Mouse (Mus musculus) gastrocnemius, adult 2 months (tissue): ENCODE data around the gene Sec14l2. TPM values are rescaled to one million over a fixed set of nuclear protein-coding genes. Genes with fewer than 3 reads are reported as not detected.
A peak's percentile ranks its signal among the peaks of the same experiment; 100 is the strongest.

Source experiments
- DNase-seq: peaks from one replicate; pipeline ENCODE4 v3.0.0; 2022
- H3K27ac ChIP-seq: fragments of 200-600 bp; 2 replicates; pipeline ENCODE4 v1.8.1; 2022; ENCODE audit warnings: mild to moderate bottlenecking
- H3K4me3 ChIP-seq: fragments of 200-600 bp; 2 replicates; pipeline ENCODE4 v1.8.1; 2022; ENCODE audit warnings: mild to moderate bottlenecking, moderate library complexity
- CTCF ChIP-seq: fragments of 200-600 bp; IDR thresholded peaks from 2 replicates; pipeline ENCODE4 v1.8.1; 2022; ENCODE audit warnings: antibody characterized with exemption, mild to moderate bottlenecking, moderate library complexity
- intact Hi-C: fragments of 180-260 bp; cut with DNase I; formaldehyde crosslinking; loops from one replicate; pipeline ENCODE4 v1.15.1; 2025
- total RNA-seq, 2 experiments: library from RNA; stranded (reverse); gene quantifications; 2 replicates each; pipeline ENCODE4 v1.2.3; 2021

Sec14l2 gene
- total RNA-seq, 2 experiments from 2014 or later = 0.22 to 0.36 TPM

DNA sequence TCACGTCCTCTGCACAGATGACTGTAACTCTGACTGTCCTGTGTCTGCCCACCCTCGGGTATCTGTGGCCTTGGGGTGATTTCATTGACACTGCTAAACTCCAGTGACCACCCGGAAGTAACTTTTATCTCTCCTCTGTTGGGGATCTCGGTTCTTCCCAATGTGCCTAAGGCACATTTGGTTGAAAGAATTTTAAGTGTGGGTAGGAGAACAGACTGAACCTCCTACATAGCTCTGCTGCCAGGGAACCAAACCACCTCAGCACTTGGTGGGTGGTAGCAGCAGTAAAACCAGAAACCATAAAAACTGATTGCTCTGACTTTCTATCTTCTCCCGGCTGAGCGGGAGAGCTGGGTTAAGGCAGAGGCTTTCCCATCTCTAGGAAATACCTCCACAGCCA is 17.8 kb downstream of the Sec14l2 start:
- Histone ChIP-seq H3K27ac (no peak overlapping the region), H3K4me3 (no peak overlapping the region)
- intact Hi-C loops = no loop called here
- no peak for DNase-seq
- TF ChIP-seq CTCF = no peak

DNA sequence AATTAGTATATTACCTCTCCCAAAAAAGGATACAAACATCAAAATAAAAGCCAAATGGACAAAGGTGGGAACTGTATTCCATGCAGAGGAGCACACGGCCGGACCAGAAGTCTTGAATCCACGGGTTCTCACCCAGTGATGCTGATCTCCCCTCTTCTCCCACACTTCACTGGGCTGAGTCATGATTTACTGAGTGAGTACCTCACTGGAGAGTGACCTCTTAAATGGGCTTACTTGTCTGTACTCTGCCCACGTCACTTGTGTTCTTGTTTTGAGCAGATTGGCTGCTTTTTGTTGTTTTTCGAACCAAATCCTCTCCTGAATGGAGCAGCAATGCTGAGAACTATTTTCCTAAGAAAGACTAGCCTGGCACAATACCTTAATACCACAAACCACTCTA is 18.2 kb downstream of the Sec14l2 start:
- intact Hi-C loops = no loop called here

DNA sequence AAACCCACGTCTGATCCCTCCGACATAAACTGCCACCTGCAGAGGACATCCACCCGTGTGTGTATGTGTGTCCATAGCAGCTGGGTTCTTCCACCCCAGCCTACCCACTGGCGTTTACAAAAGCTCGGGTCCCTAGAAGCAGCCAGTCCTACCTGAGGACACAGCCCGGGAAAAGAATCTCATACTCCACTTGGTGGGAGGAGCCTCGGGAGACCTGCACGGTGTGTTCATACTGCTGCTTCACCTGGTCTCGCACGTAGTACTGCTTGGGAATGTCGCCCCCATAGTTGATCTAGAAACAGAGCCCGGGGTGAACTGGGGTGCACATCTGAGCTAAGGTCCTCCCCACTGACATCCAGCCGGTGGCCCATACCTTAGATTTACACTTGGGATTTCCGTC is 19.7 kb downstream of the Sec14l2 start:
- intact Hi-C loops = no loop called here
- TF ChIP-seq CTCF = no peak

More for the DNA sequence above, 18.2 kb downstream of the Sec14l2 start:
- no peak for DNase-seq
- Histone ChIP-seq H3K27ac (no peak overlapping the region), H3K4me3 (no peak overlapping the region)
- TF ChIP-seq CTCF = no peak

DNA sequence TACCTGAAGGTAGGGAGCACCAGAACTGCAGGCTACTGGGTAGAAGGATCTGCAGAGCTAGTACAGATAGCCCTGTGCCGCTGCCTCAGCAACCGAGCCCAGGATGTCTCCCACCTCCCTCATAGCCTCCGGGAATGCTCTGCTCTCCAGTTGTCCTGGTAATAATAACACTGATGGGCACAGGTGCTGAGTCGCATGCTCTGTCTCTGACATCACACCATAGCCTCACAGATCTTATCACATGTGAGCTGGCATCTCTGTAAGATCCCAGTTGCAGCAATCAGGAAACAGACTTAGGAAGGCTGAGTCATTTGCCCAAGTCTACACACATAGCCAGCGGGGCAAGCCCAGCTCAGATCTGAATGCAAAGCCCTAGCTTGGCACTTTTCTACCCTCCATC is 21.4 kb downstream of the Sec14l2 start:
- TF ChIP-seq CTCF = no peak
- no peak for DNase-seq
- intact Hi-C loops = no loop called here
- H3K4me3 ChIP-seq = no peak overlapping the region
- no peak overlapping the region for H3K27ac ChIP-seq

More for the DNA sequence above, 19.7 kb downstream of the Sec14l2 start:
- Histone ChIP-seq H3K4me3 (no peak overlapping the region), H3K27ac (no peak overlapping the region)
- no peak for DNase-seq

DNA sequence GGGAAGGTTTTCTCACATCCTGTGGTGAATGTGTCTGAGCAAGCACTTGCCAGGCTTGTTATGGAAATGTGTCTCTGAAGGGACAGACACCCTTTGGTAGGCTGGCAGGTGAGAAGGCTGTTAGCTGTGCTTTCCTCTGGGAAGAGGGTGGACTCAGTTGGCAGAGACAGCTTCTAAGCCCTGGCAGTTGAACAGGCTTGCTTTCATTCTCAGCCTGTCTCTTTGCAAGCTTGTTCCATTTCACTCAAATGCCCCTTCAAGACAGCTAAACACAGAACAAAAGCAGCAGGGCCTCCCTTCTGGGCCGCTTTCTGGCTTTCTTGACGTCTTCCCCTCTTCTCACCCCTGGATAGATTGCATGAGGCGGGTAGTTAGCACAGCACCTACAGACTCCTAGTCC is 23.8 kb downstream of the Sec14l2 start:
- H3K4me3 ChIP-seq = no peak overlapping the region
- intact Hi-C loops = loop anchor here (10.0 kb wide), 1 partner anchor 745 kb away; the partner anchor contains the start of gene Nf2
- no peak for DNase-seq
- no peak for TF ChIP-seq CTCF
- no peak overlapping the region for H3K27ac ChIP-seq

DNA sequence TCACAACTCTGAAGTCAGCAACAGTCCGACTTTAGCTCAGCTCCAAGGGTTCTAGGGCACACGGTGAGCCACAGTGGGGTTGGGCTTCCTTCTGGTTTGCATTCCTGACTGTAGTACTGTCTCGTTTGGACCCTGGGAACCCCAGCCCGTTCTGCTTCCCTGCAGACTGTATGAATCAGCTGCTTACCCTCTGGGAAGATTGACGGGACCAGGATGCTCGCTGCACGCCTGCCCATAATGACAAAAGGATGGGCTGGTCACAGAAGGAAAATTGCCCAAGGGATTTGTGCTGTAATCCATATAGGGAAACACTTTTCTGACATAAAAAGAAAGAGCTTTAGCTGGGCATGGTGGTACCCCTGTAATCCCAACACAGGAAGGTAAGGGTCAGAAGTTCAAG is 24.4 kb downstream of the Sec14l2 start:
- H3K4me3 ChIP-seq = no peak overlapping the region
- no peak for TF ChIP-seq CTCF
- H3K27ac ChIP-seq = no peak overlapping the region
- intact Hi-C loops = loop anchor here (10.0 kb wide), 1 partner anchor 746 kb away; the partner anchor contains the start of gene Nf2
- DNase-seq = no peak

DNA sequence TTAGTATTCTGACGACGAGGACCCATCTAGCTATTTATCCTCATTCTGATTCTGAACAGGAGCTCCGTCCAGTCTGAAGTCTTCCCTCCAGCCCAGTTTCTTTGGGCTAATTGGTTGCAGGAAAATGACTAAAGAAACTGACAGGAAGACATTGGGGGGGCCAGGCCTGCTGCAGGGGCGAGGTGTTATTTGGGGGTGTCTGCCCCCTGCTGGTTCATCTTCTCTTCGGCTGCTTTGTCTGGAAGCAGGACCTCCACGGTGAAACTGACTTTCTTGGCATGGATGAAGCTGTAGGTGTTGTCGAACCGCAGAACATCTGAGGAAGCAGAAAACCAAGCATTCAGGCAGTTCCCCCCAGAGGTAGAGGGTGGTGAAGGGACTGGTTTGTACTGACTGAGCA is 25.1 kb downstream of the Sec14l2 start:
- DNase-seq = no peak
- intact Hi-C loops = loop anchor here (10.0 kb wide), 1 partner anchor 747 kb away; the partner anchor contains the start of gene Nf2
- no peak overlapping the region for H3K27ac ChIP-seq
- no peak; the same call in 1 of the 2 replicates for TF ChIP-seq CTCF
- no peak overlapping the region for H3K4me3 ChIP-seq

DNA sequence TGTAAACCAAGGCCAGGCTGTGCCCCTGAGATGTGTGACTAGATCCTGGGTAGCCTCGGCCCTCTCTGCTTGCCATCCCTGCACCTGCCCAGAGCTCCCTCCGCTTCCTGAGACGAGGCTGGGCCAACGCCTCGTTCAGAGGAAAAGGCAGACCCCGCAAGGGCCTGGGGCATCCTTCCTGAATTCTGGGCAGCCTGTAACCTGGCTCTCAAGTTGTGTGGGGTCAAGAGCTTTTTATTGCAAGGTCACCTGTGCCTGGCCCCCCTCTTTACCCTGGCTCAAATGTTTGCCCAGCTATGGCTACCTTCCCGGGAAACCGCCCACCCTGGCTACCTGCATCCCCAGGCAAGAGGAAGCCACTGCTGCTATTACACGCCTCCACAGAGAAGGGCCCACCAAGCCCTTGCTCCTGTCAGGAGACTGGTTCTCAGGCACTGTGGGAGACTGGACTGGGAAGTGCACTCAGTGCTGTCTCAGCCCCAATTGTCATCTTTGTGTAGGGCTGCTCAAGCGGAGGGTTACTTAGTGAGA is 26.1 kb downstream of the Sec14l2 start:
- intact Hi-C loops = loop anchor here (10.0 kb wide), 1 partner anchor 748 kb away; the partner anchor contains the start of gene Nf2
- TF ChIP-seq CTCF = no peak
- Histone ChIP-seq H3K4me3 (peak overlapping the region; percentile 83), H3K27ac (peak overlapping the region; percentile 94)
- peak; percentile 40 for DNase-seq

DNA sequence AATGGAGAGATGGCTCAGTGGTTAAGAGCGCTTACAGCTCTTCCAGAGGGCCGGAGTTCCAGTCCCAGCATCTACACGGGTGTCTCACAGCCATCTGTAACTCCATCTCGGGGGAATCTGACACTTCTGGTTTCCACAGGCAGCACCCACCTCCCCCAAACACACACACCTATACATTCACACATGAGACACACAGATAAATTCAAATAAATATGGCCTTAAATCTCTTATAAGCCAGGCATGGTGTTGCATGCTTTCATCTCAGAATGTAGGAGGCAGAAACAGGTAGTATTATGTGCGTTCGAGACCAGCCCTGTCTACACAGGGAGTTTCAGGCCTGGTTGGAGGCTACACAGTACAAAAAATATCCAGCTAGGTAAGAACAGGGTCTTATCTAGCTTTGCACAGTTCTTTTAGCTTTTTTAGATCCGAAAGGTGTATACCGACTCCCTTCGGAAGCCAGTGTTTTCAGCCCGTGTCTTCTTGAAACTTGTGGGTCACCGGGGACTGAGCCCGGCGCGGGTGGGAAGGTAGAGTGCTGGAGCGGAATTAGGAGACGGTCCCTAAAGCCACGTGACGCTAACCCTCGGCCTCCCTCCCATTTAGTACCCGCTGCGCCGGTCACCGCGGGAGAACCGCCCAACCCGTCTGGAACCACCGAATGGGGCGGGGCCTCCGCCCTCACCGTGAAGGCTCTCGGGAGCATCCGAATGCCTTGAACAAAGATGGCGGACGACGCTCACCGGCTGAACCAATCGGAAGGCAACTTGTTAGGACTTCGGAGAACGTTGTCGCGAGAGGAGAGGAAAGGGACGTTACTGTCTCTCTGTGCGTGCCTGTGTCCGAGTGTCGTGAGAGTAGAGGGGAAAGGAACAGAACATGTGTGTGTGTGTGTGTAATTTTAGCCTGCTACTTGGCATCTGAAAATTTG is 26.9 kb downstream of the Sec14l2 start:
- H3K4me3 ChIP-seq = peak overlapping the region; percentile 83
- peak overlapping the region; percentile 94 for H3K27ac ChIP-seq
- intact Hi-C loops = loop anchor here (10.0 kb wide), 1 partner anchor 748 kb away; the partner anchor contains the start of gene Nf2
- peak; percentile 100 for DNase-seq
- no peak for TF ChIP-seq CTCF

DNA sequence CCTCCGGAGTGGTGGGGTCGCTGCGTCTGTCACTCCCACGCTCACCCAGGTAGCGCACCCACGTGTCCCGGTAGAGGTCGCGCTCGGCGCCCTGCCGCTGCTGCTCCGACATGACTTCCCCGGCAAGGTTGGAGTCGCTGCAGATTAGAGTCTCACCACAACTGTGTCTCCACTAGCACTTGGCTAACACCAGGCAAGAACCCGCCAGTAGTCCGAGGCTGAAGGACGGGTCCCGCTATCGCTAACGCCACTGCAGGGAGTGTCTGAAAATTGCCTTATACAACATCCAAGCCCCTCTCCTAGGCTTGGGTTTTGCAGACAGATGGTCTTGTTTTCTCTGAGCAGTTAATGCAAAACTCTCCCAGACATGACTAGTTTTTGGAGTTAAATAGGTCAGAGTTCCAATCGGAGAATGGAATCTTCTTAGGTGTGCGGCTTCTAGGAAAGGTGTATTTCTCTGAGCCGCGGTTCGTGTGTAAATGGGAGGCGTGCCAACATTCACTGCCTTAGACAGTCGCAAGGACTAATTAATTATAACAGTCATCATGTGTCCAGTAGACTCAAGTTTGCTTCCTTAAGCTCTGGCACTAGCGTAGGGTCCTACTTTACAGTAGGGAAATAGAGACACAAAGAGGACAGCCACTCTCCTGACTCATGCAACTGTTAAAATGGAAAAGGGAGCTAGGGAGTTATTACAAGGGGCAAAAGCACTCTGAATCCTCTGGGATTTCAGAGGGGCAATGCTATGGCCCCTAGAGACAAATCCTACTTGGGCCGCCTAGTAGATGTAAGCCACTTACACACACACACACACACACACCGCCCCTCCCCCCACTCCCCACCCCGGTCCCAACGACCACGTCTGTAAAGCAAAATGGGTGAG is 27.8 kb downstream of the Sec14l2 start, which contains the start of gene Mtfp1:
Gene Mtfp1 (minus strand): TSS at position 275 of the 883 bp plus-strand sequence.
- TF ChIP-seq CTCF = peak; percentile 3; the same call in 1 of the 2 replicates
- Histone ChIP-seq H3K27ac (peak within 1 kb of the TSS; percentile 87), H3K4me3 (peak within 1 kb of the TSS; percentile 83)
- DNase-seq = peak; percentile 76
- intact Hi-C loops = loop anchor here (2.0 to 10.0 kb wide), 2 partner anchors 27 to 749 kb away; partner anchors contain the start of genes Nf2 and Sec14l2

DNA sequence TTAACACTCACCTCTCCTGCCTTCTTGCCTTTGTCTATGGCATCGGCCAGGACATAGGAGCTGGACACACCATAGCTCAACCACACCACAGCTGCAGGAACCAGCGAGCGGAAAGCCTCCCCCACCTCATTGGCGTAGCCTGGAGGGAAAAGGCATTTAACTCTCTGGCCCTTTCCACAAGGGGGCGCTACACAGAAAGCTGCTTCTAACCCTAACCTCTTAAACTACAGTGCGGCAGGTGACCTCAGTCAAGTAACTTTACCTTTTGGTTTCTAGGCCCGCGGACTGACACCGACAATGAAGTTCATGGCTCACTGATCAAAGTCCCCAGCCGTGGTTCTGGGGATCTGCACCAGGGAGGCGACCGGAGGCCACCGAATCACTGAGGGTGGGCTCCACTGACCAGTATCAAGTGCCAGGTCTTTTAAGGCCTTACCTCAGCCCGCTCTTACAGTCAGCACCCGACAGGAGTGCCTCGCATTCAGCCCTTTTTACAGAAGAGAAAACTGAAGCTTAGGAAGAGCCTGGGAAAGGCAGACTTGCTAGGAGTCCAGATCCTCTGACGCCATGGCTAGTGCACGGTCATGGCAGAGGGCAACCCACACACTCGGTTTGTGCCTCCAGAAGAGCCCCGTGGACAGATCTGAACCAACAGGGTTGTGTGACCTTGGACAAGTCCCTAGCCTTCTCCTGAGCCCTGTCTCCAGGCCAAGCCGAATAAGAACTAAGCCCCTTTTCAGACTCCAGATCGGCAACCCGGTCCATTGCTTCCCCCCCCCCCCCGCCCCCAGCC is 28.6 kb downstream of the Sec14l2 start:
- intact Hi-C loops = loop anchor here (2.0 to 10.0 kb wide), 2 partner anchors 28 to 750 kb away; partner anchors contain the start of genes Nf2 and Sec14l2

More for the DNA sequence above, 28.6 kb downstream of the Sec14l2 start:
- H3K4me3 ChIP-seq = peak overlapping the region; percentile 83
- peak; percentile 81 for TF ChIP-seq CTCF
- peak overlapping the region; percentile 87 for H3K27ac ChIP-seq
- peak; percentile 78 for DNase-seq
